Mouse (Mus musculus): ENCODE measurements at regions not wholly inside any gene's neighbourhood (a gene's known extent, or its start where the extent isn't known, plus 50 kb on each side); places are given as distances from the start of the nearest gene placed in this dataset.

- Histone ChIP-seq H3K27me3 (ENCODE audit: control insufficient read depth in 1 of 2, insufficient read depth in 2 of 2, low read length in 2 of 2) (no peaks in the 10 kb centered on the region), H3K4me3 (ENCODE audit: control insufficient read depth in 1 of 2, insufficient read depth in 1 of 2, low read depth in 2 of 2, low read length in 2 of 2) (no peak overlapping the region), H3K9me3 (replicated peaks; ENCODE audit: insufficient read depth, low read length) (no peaks in the 10 kb centered on the region), H3K36me3 (ENCODE audit: control insufficient read depth in 1 of 2, insufficient read depth in 2 of 2, low read length in 2 of 2) (no peaks in the 10 kb centered on the region), H3K9ac (ENCODE audit: control insufficient read depth, low read depth, low read length, poor library complexity, severe bottlenecking) (no peak overlapping the region), H3K79me2 (ENCODE audit: control insufficient read depth, insufficient read depth, low read length, poor library complexity) (no peaks in the 10 kb centered on the region), H3K4me1 (ENCODE audit: control insufficient read depth in 1 of 2, insufficient read depth in 2 of 2, low read length in 2 of 2) (no peaks in the 10 kb centered on the region), H3K27ac (ENCODE audit: control insufficient read depth, low read depth, low read length) (no peak overlapping the region)
- DNase-seq (ENCODE audit: low read depth, low spot score) = no peak
- TF ChIP-seq MYC (IDR thresholded peaks at IDR 0.05; ENCODE audit: low read depth, low read length) (no peak), RCOR1 (IDR thresholded peaks at IDR 0.05; ENCODE audit: low read depth, low read length) (no peak), BHLHE40 (IDR thresholded peaks at IDR 0.05; ENCODE audit: borderline replicate concordance, low read depth, low read length) (no peak), RAD21 (IDR thresholded peaks at IDR 0.05; ENCODE audit: low read depth, low read length) (no peak), JUND (IDR thresholded peaks at IDR 0.05; ENCODE audit: low read depth, low read length) (no peak), ZKSCAN1 (IDR thresholded peaks at IDR 0.05; ENCODE audit: low read depth, low read length) (no peak), ZNF384 (IDR thresholded peaks at IDR 0.05; ENCODE audit: low read depth, low read length) (no peak), SIN3A (IDR thresholded peaks at IDR 0.05; ENCODE audit: low read length) (no peak), CHD2 (IDR thresholded peaks at IDR 0.05; ENCODE audit: low read length) (no peak), TBP (IDR thresholded peaks at IDR 0.05; ENCODE audit: low read depth, low read length) (no peak), USF1 (IDR thresholded peaks at IDR 0.05; ENCODE audit: low read depth, low read length) (no peak)
These were observed 178.4 kb downstream of the Tmem132e start for GRCm38 (mm10) chr11:82567014-82567685.

DNA sequence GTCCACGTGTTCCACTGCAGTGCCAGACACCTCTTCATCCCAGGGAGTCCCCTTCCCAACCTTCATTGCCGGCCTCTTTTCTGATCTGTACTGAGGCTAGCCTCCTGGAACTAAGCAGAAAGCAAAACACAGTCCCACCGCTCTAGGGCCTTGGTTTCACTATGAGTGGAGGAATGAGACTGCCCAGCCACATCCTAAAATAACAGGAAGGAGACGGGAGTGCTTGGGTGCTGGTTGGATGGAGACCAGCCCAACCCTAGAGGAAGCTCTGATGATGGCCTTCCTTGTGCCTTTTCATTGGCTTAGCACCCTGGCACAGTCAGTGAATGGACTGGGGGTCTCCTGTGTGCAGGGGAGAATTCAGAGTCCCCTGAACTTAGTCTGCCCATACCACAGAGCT is 177.4 kb downstream of the Tmem132e start:
- H3K4me3 ChIP-seq (ENCODE audit: control insufficient read depth in 1 of 2, insufficient read depth in 1 of 2, low read depth in 2 of 2, low read length in 2 of 2) = no peak overlapping the region
- no peaks in the 10 kb centered on the region for H3K9me3 ChIP-seq (replicated peaks; ENCODE audit: insufficient read depth, low read length)
- TF ChIP-seq ZNF384 (IDR thresholded peaks at IDR 0.05; ENCODE audit: low read depth, low read length) = no peak
- no peak for TF ChIP-seq ELF1 (IDR thresholded peaks at IDR 0.05; ENCODE audit: low read depth, low read length)
- no peak for TF ChIP-seq TAL1 (IDR thresholded peaks at IDR 0.05; ENCODE audit: low read length)
- no peak for TF ChIP-seq CTCF (IDR thresholded peaks at IDR 0.05 in 2 of 3, conservative IDR thresholded peaks at IDR 0.05 in 1 of 3; ENCODE audit: control insufficient read depth in 1 of 3, insufficient read depth in 1 of 3, low read depth in 2 of 3, low read length in 3 of 3, poor library complexity in 1 of 3, severe bottlenecking in 1 of 3)
- TF ChIP-seq SIN3A (IDR thresholded peaks at IDR 0.05; ENCODE audit: low read length) = no peak
- no peak for TF ChIP-seq CHD2 (IDR thresholded peaks at IDR 0.05; ENCODE audit: low read length)
- TF ChIP-seq MEF2A (IDR thresholded peaks at IDR 0.05; ENCODE audit: extremely low read depth, insufficient replicate concordance, low read depth, low read length, poor library complexity, severe bottlenecking) = no peak
- no peak for TF ChIP-seq POLR2AphosphoS5 (IDR thresholded peaks at IDR 0.05; ENCODE audit: borderline replicate concordance, low read depth, low read length)
- no peak for TF ChIP-seq MYC (IDR thresholded peaks at IDR 0.05; ENCODE audit: low read depth, low read length)
- no peak for TF ChIP-seq BHLHE40 (IDR thresholded peaks at IDR 0.05; ENCODE audit: borderline replicate concordance, low read depth, low read length)
- TF ChIP-seq EP300 (IDR thresholded peaks at IDR 0.05; ENCODE audit: low read depth in 1 of 2, low read length in 2 of 2) = no peak
- no peak for TF ChIP-seq MAZ (IDR thresholded peaks at IDR 0.05; ENCODE audit: low read depth, low read length)
- no peak for TF ChIP-seq USF1 (IDR thresholded peaks at IDR 0.05; ENCODE audit: low read depth, low read length)
- H3K36me3 ChIP-seq (ENCODE audit: control insufficient read depth in 1 of 2, insufficient read depth in 2 of 2, low read length in 2 of 2) = no peaks in the 10 kb centered on the region
- no peak overlapping the region for H3K9ac ChIP-seq (ENCODE audit: control insufficient read depth, low read depth, low read length, poor library complexity, severe bottlenecking)
- H3K4me1 ChIP-seq (ENCODE audit: control insufficient read depth in 1 of 2, insufficient read depth in 2 of 2, low read length in 2 of 2) = no peaks in the 10 kb centered on the region
- no peak overlapping the region for H3K27ac ChIP-seq (ENCODE audit: control insufficient read depth, low read depth, low read length)
- H3K27me3 ChIP-seq (ENCODE audit: control insufficient read depth in 1 of 2, insufficient read depth in 2 of 2, low read length in 2 of 2) = no peaks in the 10 kb centered on the region
- DNase-seq (ENCODE audit: low read depth, low spot score) = no peak
- no peaks in the 10 kb centered on the region for H3K79me2 ChIP-seq (ENCODE audit: control insufficient read depth, insufficient read depth, low read length, poor library complexity)

Data from MEL (cell line).